Mouse (Mus musculus) telencephalon, adult 2 months (tissue): ENCODE data around the gene Coro7.
A peak's percentile ranks its signal among the peaks of the same experiment; 100 is the strongest.

ENCODE experiments used
- DNase-seq: peaks from one replicate; pipeline ENCODE4 v3.0.0-alpha.2; 2011; ENCODE audit warnings: low read depth, low spot score

Gene Coro7

GRCm38 (mm10) chr16:4615297-4615696 lies 64.3 kb downstream of the Coro7 start:
- no peak for DNase-seq

- no peak for DNase-seq
Observed at GRCm38 (mm10) chr16:4614639-4615038, 64.9 kb downstream of the Coro7 start.

- DNase-seq: no peak
Observed at GRCm38 (mm10) chr16:4613736-4614135, 65.8 kb downstream of the Coro7 start.

GRCm38 (mm10) chr16:4611676-4612075 lies 67.9 kb downstream of the Coro7 start:
- no peak for DNase-seq

GRCm38 (mm10) chr16:4611193-4611592 lies 68.4 kb downstream of the Coro7 start:
- no peak for DNase-seq

- no peak for DNase-seq
Observed at GRCm38 (mm10) chr16:4608532-4609059, 71.0 kb downstream of the Coro7 start.

- DNase-seq: peak; percentile 50
Observed at GRCm38 (mm10) chr16:4607818-4608531, 71.6 kb downstream of the Coro7 start.

GRCm38 (mm10) chr16:4606431-4607084 lies 73.0 kb downstream of the Coro7 start:
- DNase-seq: no peak

- no peak for DNase-seq
Observed at GRCm38 (mm10) chr16:4605514-4606131, 74.0 kb downstream of the Coro7 start.

- no peak for DNase-seq
Observed at GRCm38 (mm10) chr16:4604293-4604837, 75.2 kb downstream of the Coro7 start.

GRCm38 (mm10) chr16:4603453-4603837 lies 76.1 kb downstream of the Coro7 start:
- no peak for DNase-seq

GRCm38 (mm10) chr16:4602766-4603452 lies 76.7 kb downstream of the Coro7 start:
- DNase-seq: no peak

GRCm38 (mm10) chr16:4602189-4602588 lies 77.4 kb downstream of the Coro7 start:
- no peak for DNase-seq

GRCm38 (mm10) chr16:4600701-4601310 lies 78.8 kb downstream of the Coro7 start:
- DNase-seq: no peak

- no peak for DNase-seq
Observed at GRCm38 (mm10) chr16:4599616-4600015, 80.0 kb downstream of the Coro7 start.

- no peak for DNase-seq
Observed at GRCm38 (mm10) chr16:4598891-4599543, 80.6 kb downstream of the Coro7 start.

- no peak for DNase-seq
Observed at GRCm38 (mm10) chr16:4598041-4598440, 81.5 kb downstream of the Coro7 start.

- no peak for DNase-seq
Observed at GRCm38 (mm10) chr16:4597296-4597695, 82.3 kb downstream of the Coro7 start.

- DNase-seq: no peak
Observed at GRCm38 (mm10) chr16:4596836-4597235, 82.7 kb downstream of the Coro7 start.

- no peak for DNase-seq
Observed at GRCm38 (mm10) chr16:4596141-4596728, 83.3 kb downstream of the Coro7 start.
